Comparison of ENCODE assay signal across 32 mouse cellular contexts in genomic region chr1:73004890-73005289, GRCm38 (mm10). TPM values are rescaled to one million over a fixed set of nuclear protein-coding genes. Genes with fewer than 3 reads are reported as not detected.
DNase-seq lines count a peak whose midpoint lies in the region; ATAC-seq and TF ChIP-seq lines count a peak whose summit lies in the region.
"Had no signal": no experiment of that assay in that cellular context is flagged by ENCODE, and none has a peak within 500 bp of the region (broad histone marks: within the 10 kb centered on the region; RNA-seq: fewer than 3 reads in every experiment).

No protein-coding gene starts in this region.

- TF ChIP-seq CTCF in hindbrain, postnatal 0 days (IDR thresholded peaks at IDR 0.05; ENCODE audit: low read depth), result no peak

- no peaks in the 10 kb centered on the region for H3K27me3 ChIP-seq in hindbrain, postnatal 0 days (ENCODE audit: insufficient read depth, low read length)
- no peaks in the 10 kb centered on the region for H3K27me3 ChIP-seq in hindbrain, embryonic 11.5 days (ENCODE audit: control insufficient read depth, insufficient read depth, low read length)
- H3K27me3 ChIP-seq in forebrain, embryonic 13.5 days, result no peaks in the 10 kb centered on the region
- H3K27me3 ChIP-seq: liver, embryonic 13.5 days; stomach, embryonic 15.5 days had no signal

- peak; percentile 68; the same call in 1 of the 2 replicates for ATAC-seq in hindbrain, postnatal 0 days
- no peak for ATAC-seq in hindbrain, embryonic 11.5 days (ENCODE audit: low FRiP score)
- ATAC-seq in forebrain, embryonic 13.5 days, result no peak

- no peak overlapping the region for H3K4me2 ChIP-seq in hindbrain, postnatal 0 days (ENCODE audit: low read depth, low read length)
- H3K4me2 ChIP-seq in hindbrain, embryonic 11.5 days (replicated peaks; ENCODE audit: low read depth, low read length), result no peak overlapping the region
- no peak overlapping the region for H3K4me2 ChIP-seq in forebrain, embryonic 13.5 days
- H3K4me2 ChIP-seq: liver, embryonic 13.5 days; midbrain, embryonic 11.5 days; stomach, embryonic 15.5 days had no signal

- H3K4me1 ChIP-seq in hindbrain, postnatal 0 days (ENCODE audit: insufficient read depth, low read length), result no peaks in the 10 kb centered on the region
- H3K4me1 ChIP-seq in hindbrain, embryonic 11.5 days (replicated peaks; ENCODE audit: control insufficient read depth, insufficient read depth, low read length), result no peaks in the 10 kb centered on the region
- H3K4me1 ChIP-seq in forebrain, embryonic 13.5 days, result no peaks in the 10 kb centered on the region
- H3K4me1 ChIP-seq: hindbrain, embryonic 10.5 days; stomach, embryonic 15.5 days had no signal

- WGBS in hindbrain, postnatal 0 days, result 60% methylated on average over 2 of the region's 2 CpGs
- WGBS in hindbrain, embryonic 11.5 days, result 78% methylated on average over 2 of the region's 2 CpGs
- 87% methylated on average over 2 of the region's 2 CpGs for WGBS in forebrain, embryonic 13.5 days

- peak; percentile 38 for DNase-seq in hindbrain, postnatal 0 days (ENCODE audit: low spot score)
- no peak for DNase-seq in hindbrain, embryonic 11.5 days (ENCODE audit: low spot score)
- DNase-seq in right cerebral cortex, postnatal 14 days, result peak; percentile 6
- no peak for DNase-seq in right cerebral cortex, postnatal 25 days
- DNase-seq in layer of hippocampus, adult 9-11 months, result peak; percentile 45
- no peak for DNase-seq in yolk sac, embryonic 10.5 days (ENCODE audit: low spot score)
- DNase-seq: adrenal gland, adult 2 months; gastrocnemius, postnatal 25 days; kidney, adult 11 months; liver, embryonic 13.5 days; lung, adult 2 months; lung, postnatal 14 days; thymus, adult 18-20 months; thymus, postnatal 36 days had no signal

- H3K36me3 ChIP-seq in hindbrain, postnatal 0 days (ENCODE audit: insufficient read depth, low read length), result no peaks in the 10 kb centered on the region
- no peaks in the 10 kb centered on the region for H3K36me3 ChIP-seq in hindbrain, embryonic 11.5 days (ENCODE audit: control insufficient read depth, insufficient read depth, low read length)
- H3K36me3 ChIP-seq in forebrain, embryonic 13.5 days (ENCODE audit: poor library complexity, severe bottlenecking), result no peaks in the 10 kb centered on the region
- H3K36me3 ChIP-seq: embryonic facial prominence, embryonic 10.5 days; forebrain, embryonic 10.5 days; hindbrain, embryonic 10.5 days; liver, embryonic 13.5 days; stomach, embryonic 15.5 days had no signal

- no peaks in the 10 kb centered on the region for H3K9me3 ChIP-seq in hindbrain, postnatal 0 days (ENCODE audit: low read length)
- H3K9me3 ChIP-seq in hindbrain, embryonic 11.5 days (ENCODE audit: control insufficient read depth, low read length), result no peaks in the 10 kb centered on the region
- H3K9me3 ChIP-seq in forebrain, embryonic 13.5 days (replicated peaks), result no peaks in the 10 kb centered on the region
- H3K9me3 ChIP-seq: embryonic facial prominence, embryonic 10.5 days; forebrain, embryonic 10.5 days; hindbrain, embryonic 10.5 days; liver, embryonic 13.5 days; stomach, embryonic 15.5 days had no signal

- no peak overlapping the region for H3K4me3 ChIP-seq in hindbrain, postnatal 0 days (ENCODE audit: low read length)
- H3K4me3 ChIP-seq in hindbrain, embryonic 11.5 days (ENCODE audit: low read depth, low read length), result no peak overlapping the region
- H3K4me3 ChIP-seq in forebrain, embryonic 13.5 days, result no peak overlapping the region
- H3K4me3 ChIP-seq: embryonic facial prominence, embryonic 10.5 days; forebrain, embryonic 10.5 days; hindbrain, embryonic 10.5 days; liver, embryonic 13.5 days; stomach, embryonic 15.5 days had no signal

- no peak overlapping the region for H3K27ac ChIP-seq in hindbrain, postnatal 0 days
- no peak overlapping the region for H3K27ac ChIP-seq in hindbrain, embryonic 11.5 days (ENCODE audit: low read depth, low read length)
- H3K27ac ChIP-seq in forebrain, embryonic 13.5 days, result no peak overlapping the region
- H3K27ac ChIP-seq: embryonic facial prominence, embryonic 10.5 days; forebrain, embryonic 10.5 days; hindbrain, embryonic 10.5 days; kidney, postnatal 0 days; liver, embryonic 13.5 days; stomach, embryonic 15.5 days had no signal

- H3K9ac ChIP-seq in hindbrain, postnatal 0 days (replicated peaks; ENCODE audit: low read length), result no peak overlapping the region
- H3K9ac ChIP-seq in hindbrain, embryonic 11.5 days (ENCODE audit: low read depth, low read length), result no peak overlapping the region
- H3K9ac ChIP-seq in forebrain, embryonic 13.5 days, result no peak overlapping the region
- H3K9ac ChIP-seq: liver, embryonic 13.5 days; stomach, embryonic 15.5 days had no signal

RNA-seq across cellular contexts. Expression of gene Tnp1, which starts 10.8 kb away (rescaled TPM):
- total RNA-seq in hindbrain, postnatal 0 days (2014; rRNA removed), result not detected in 2 replicates
- not detected in 2 replicates for polyA plus RNA-seq in hindbrain, postnatal 0 days (2015; fragmentation: Nextera tagmentation; extraction: Ambion mirVana)
- not detected in 2 replicates for polyA plus RNA-seq in hindbrain, embryonic 11.5 days (2014; fragmentation: Nextera tagmentation; extraction: Ambion mirVana)
- polyA plus RNA-seq in forebrain, embryonic 13.5 days (2015; fragmentation: Nextera tagmentation; extraction: Ambion mirVana), result not detected in 2 replicates
- total RNA-seq: adrenal gland, adult 2 months; common myeloid progenitor, adult 5-6 weeks; gastrocnemius, postnatal 25 days; heart, adult 8-10 months; heart, postnatal 10 days; left cerebral cortex, postnatal 25 days; megakaryocyte progenitor cell, adult 5-6 weeks; MEL; neutrophil, adult 5-6 weeks had no signal
- polyA plus RNA-seq: adrenal gland, adult 2 months; C2C12; cerebellum, adult 2 months; embryonic facial prominence, embryonic 10.5 days; forebrain, embryonic 10.5 days; hindbrain, embryonic 10.5 days; kidney, postnatal 0 days; large intestine, adult 2 months; limb, embryonic 14.5 days; liver, embryonic 13.5 days; lung, adult 2 months; midbrain, embryonic 11.5 days; stomach, embryonic 15.5 days had no signal

Comparison
In these comparisons a context has a peak if more than half of its experiments do, and no peak if none do; other contexts are left out.
1. DNase-seq: peak in hindbrain, postnatal 0 days (single experiment), right cerebral cortex, postnatal 14 days (single experiment) and layer of hippocampus, adult 9-11 months (single experiment); none in hindbrain, embryonic 11.5 days (single experiment), right cerebral cortex, postnatal 25 days (single experiment) and yolk sac, embryonic 10.5 days (single experiment).